Mouse (Mus musculus) testis, adult 10 weeks (tissue): ENCODE measurements around the gene Olfr450. TPM values are rescaled to one million over a fixed set of nuclear protein-coding genes. Genes with fewer than 3 reads are reported as not detected.

ENCODE experiments used
- polyA plus RNA-seq: library from polyadenylated mRNA; stranded (reverse); fragments of 350-450 nt; fragmentation: Illumina TruSeq; extraction: RNeasy Lipid Tissue Mini Kit (QIAGEN cat#74804); gene quantifications from one replicate; pipeline ENCODE4 v1.2.3, GENCODE M21; 2014; ENCODE audit warnings: low read depth, low replicate concordance

The Olfr450 gene
- not detected for polyA plus RNA-seq

GRCm38 (mm10) chr6:42811639-42812038 is at the start of gene Olfr450:
Olfr450 (plus strand) TSS chr6:42811939.

GRCm38 (mm10) chr6:42784793-42785192 is 26.9 kb upstream of the Olfr450 start, which contains the start of gene Olfr452:
Olfr452 (plus strand) TSS chr6:42785093.

GRCm38 (mm10) chr6:42834084-42834483 is 22.3 kb downstream of the Olfr450 start, which contains the start of gene Olfr449:
Olfr449 (plus strand) TSS chr6:42834384.

Other genes starting within 250 kb of the Olfr450 start
- not detected for gene Tcaf3, start 214.2 kb upstream of the Olfr450 start, polyA plus RNA-seq
- gene Tcaf2, start 166.7 kb upstream of the Olfr450 start, polyA plus RNA-seq = 0.56 TPM
- 2.5 TPM for gene Tcaf1, start 101.9 kb upstream of the Olfr450 start, polyA plus RNA-seq
- not detected for gene Olfr453, start 72.6 kb upstream of the Olfr450 start, polyA plus RNA-seq
- gene Olfr38, start 55.5 kb upstream of the Olfr450 start, polyA plus RNA-seq = not detected
- not detected for gene Olfr452, start 26.8 kb upstream of the Olfr450 start, polyA plus RNA-seq
- gene Olfr449, start 22.4 kb downstream of the Olfr450 start, polyA plus RNA-seq = not detected
- gene Olfr448, start 78.5 kb downstream of the Olfr450 start, polyA plus RNA-seq = not detected
- gene Olfr447, start 96.9 kb downstream of the Olfr450 start, polyA plus RNA-seq = not detected
- not detected for gene Olfr446, start 109.4 kb downstream of the Olfr450 start, polyA plus RNA-seq
- not detected for gene Olfr444, start 137.1 kb downstream of the Olfr450 start, polyA plus RNA-seq